Mouse (Mus musculus): ENCODE results near the gene Il9r. TPM values are rescaled to one million over a fixed set of nuclear protein-coding genes. Genes with fewer than 3 reads are reported as not detected.

The Il9r gene
- polyA plus RNA-seq, 1 experiment from 2014 or later, result not detected

Other genes starting within 250 kb of the Il9r start
- gene 4930524B15Rik, start 234.7 kb downstream of the Il9r start, polyA plus RNA-seq (2014; fragmentation: Nextera tagmentation; extraction: Ambion mirVana), result 0.26 TPM in 1 of 2 replicates, not detected in the other
- gene Nsg2, start 199.8 kb downstream of the Il9r start, polyA plus RNA-seq (2014; fragmentation: Nextera tagmentation; extraction: Ambion mirVana), result 0.82 and 0.87 TPM in 2 replicates
- 59.6 and 72.2 TPM in 2 replicates for gene Snrnp25, start 5.1 kb upstream of the Il9r start, polyA plus RNA-seq (2014; fragmentation: Nextera tagmentation; extraction: Ambion mirVana)
- gene Rhbdf1, start 22.0 kb upstream of the Il9r start, polyA plus RNA-seq (2014; fragmentation: Nextera tagmentation; extraction: Ambion mirVana), result 28.2 and 30.3 TPM in 2 replicates
- 22.0 and 22.5 TPM in 2 replicates for gene Mpg, start 26.2 kb upstream of the Il9r start, polyA plus RNA-seq (2014; fragmentation: Nextera tagmentation; extraction: Ambion mirVana)
- 26.1 and 34.6 TPM in 2 replicates for gene Nprl3, start 67.4 kb upstream of the Il9r start, polyA plus RNA-seq (2014; fragmentation: Nextera tagmentation; extraction: Ambion mirVana)
- 9,744 and 12,458 TPM in 2 replicates for gene Hba-x, start 76.1 kb upstream of the Il9r start, polyA plus RNA-seq (2014; fragmentation: Nextera tagmentation; extraction: Ambion mirVana)
- gene Hba-a1, start 83.2 kb upstream of the Il9r start, polyA plus RNA-seq (2014; fragmentation: Nextera tagmentation; extraction: Ambion mirVana), result 8,943 and 11,032 TPM in 2 replicates
- 23.0 and 24.4 TPM in 2 replicates for gene Hbq1b, start 86.7 kb upstream of the Il9r start, polyA plus RNA-seq (2014; fragmentation: Nextera tagmentation; extraction: Ambion mirVana)
- gene Hba-a2, start 96.2 kb upstream of the Il9r start, polyA plus RNA-seq (2014; fragmentation: Nextera tagmentation; extraction: Ambion mirVana), result 18,841 and 22,217 TPM in 2 replicates
- 0.64 and 1.2 TPM in 2 replicates for gene Hbq1a, start 99.8 kb upstream of the Il9r start, polyA plus RNA-seq (2014; fragmentation: Nextera tagmentation; extraction: Ambion mirVana)
- gene Sh3pxd2b, start 147.5 kb upstream of the Il9r start, polyA plus RNA-seq (2014; fragmentation: Nextera tagmentation; extraction: Ambion mirVana), result 14.8 and 15.3 TPM in 2 replicates

Data from heart, embryonic 11.5 days (tissue).